Mouse (Mus musculus) thymus, adult 2 months (tissue): ENCODE measurements around the gene Mrpl10. TPM values are rescaled to one million over a fixed set of nuclear protein-coding genes. Genes with fewer than 3 reads are reported as not detected.

ENCODE experiments used
- DNase-seq: peaks from one replicate; pipeline ENCODE4 v3.0.0; 2021
- H3K27ac ChIP-seq: fragments of 200-500 bp; 2 replicates; pipeline ENCODE4 v1.5.1; 2012; ENCODE audit warnings: low read length, control low read depth; ENCODE audit not compliant: control insufficient read depth, insufficient read depth
- H3K27me3 ChIP-seq: fragments of 200-500 bp; 2 replicates; pipeline ENCODE4 v1.6.1; 2012; ENCODE audit warnings: mild to moderate bottlenecking, low read length, moderate library complexity, mixed read lengths; ENCODE audit not compliant: control insufficient read depth, insufficient read depth
- H3K36me3 ChIP-seq: fragments of 200-500 bp; 2 replicates; pipeline ENCODE4 v1.6.1; 2012; ENCODE audit warnings: mild to moderate bottlenecking, low read length, moderate library complexity; ENCODE audit not compliant: control insufficient read depth, insufficient read depth
- H3K4me1 ChIP-seq: fragments of 200-500 bp; replicated peaks from 2 replicates; pipeline ENCODE4 v1.6.1; 2012; ENCODE audit warnings: low read length; ENCODE audit not compliant: control insufficient read depth, insufficient read depth
- H3K4me3 ChIP-seq: fragments of 200-500 bp; 2 replicates; pipeline ENCODE4 v1.5.1; 2012; ENCODE audit warnings: mild to moderate bottlenecking, low read length, control low read depth, moderate library complexity; ENCODE audit not compliant: control insufficient read depth, insufficient read depth
- CTCF ChIP-seq: fragments of 200-500 bp; IDR thresholded peaks from 2 replicates; pipeline ENCODE4 v1.5.1; 2012; ENCODE audit warnings: mild to moderate bottlenecking, control low read depth, low read length, moderate library complexity, borderline replicate concordance; ENCODE audit not compliant: control insufficient read depth, poor library complexity, insufficient read depth; ENCODE audit errors: extremely low read depth
- POLR2A ChIP-seq: fragments of 200-500 bp; IDR thresholded peaks from 2 replicates; pipeline ENCODE4 v1.6.1; 2012; ENCODE audit warnings: mild to moderate bottlenecking, low read length, control low read depth, moderate library complexity; ENCODE audit not compliant: control insufficient read depth, poor library complexity, insufficient read depth; ENCODE audit errors: extremely low read depth
- WGBS: fragments of 180-500 bp; shearing (Covaris S2); methylation state at CpG from one replicate; pipeline ENCODE4 v1.1.7; 2018; 5-methylcytosine and 5-hydroxymethylcytosine counted together
- polyA plus RNA-seq: library from polyadenylated mRNA; depleted of rRNA; stranded (reverse); fragments of >200 nt; gene quantifications from 2 replicates; pipeline ENCODE4 v1.2.3, GENCODE M21; 2012; rRNA removed

Gene Mrpl10
- polyA plus RNA-seq, 1 experiment = 90.1 TPM

- Histone ChIP-seq H3K27me3 (peaks cover 3% of the 10 kb centered on the region; the same call in 1 of the 2 replicates), H3K4me3 (no peak overlapping the region), H3K27ac (no peak overlapping the region), H3K4me1 (no peaks in the 10 kb centered on the region), H3K36me3 (no peaks in the 10 kb centered on the region)
- WGBS = 35% methylated on average over 11 of the region's 11 CpGs
- peak; percentile 20 for DNase-seq
- TF ChIP-seq POLR2A = no peak
- TF ChIP-seq CTCF = no peak
These were observed 41.6 kb downstream of the Mrpl10 start for GRCm38 (mm10) chr11:97082977-97083376.

GRCm38 (mm10) chr11:97083401-97084140 is 42.2 kb downstream of the Mrpl10 start:
- no peak for DNase-seq
- H3K27me3 ChIP-seq = peaks cover 3% of the 10 kb centered on the region; the same call in 1 of the 2 replicates
- no peak overlapping the region for H3K27ac ChIP-seq
- WGBS = 31% methylated on average over 22 of the region's 22 CpGs
- no peaks in the 10 kb centered on the region for H3K4me1 ChIP-seq
- no peak overlapping the region for H3K4me3 ChIP-seq
- TF ChIP-seq POLR2A (no peak), CTCF (no peak)
- H3K36me3 ChIP-seq = no peaks in the 10 kb centered on the region

GRCm38 (mm10) chr11:97084821-97085505 is 43.6 kb downstream of the Mrpl10 start:
- no peaks in the 10 kb centered on the region for H3K36me3 ChIP-seq
- WGBS = 93% methylated on average over 15 of the region's 15 CpGs
- no peaks in the 10 kb centered on the region for H3K4me1 ChIP-seq
- TF ChIP-seq CTCF = no peak
- no peak for TF ChIP-seq POLR2A
- no peak overlapping the region for H3K4me3 ChIP-seq
- no peak overlapping the region for H3K27ac ChIP-seq
- DNase-seq = no peak
- H3K27me3 ChIP-seq = peaks cover 3% of the 10 kb centered on the region; the same call in 1 of the 2 replicates

GRCm38 (mm10) chr11:97086365-97086764 is 45.0 kb downstream of the Mrpl10 start:
- 81% methylated on average over 6 of the region's 6 CpGs for WGBS
- H3K4me3 ChIP-seq = no peak overlapping the region
- no peak for TF ChIP-seq CTCF
- no peak for TF ChIP-seq POLR2A
- no peaks in the 10 kb centered on the region for H3K36me3 ChIP-seq
- no peak for DNase-seq
- H3K27me3 ChIP-seq = peaks cover 3% of the 10 kb centered on the region; the same call in 1 of the 2 replicates
- H3K27ac ChIP-seq = no peak overlapping the region
- no peaks in the 10 kb centered on the region for H3K4me1 ChIP-seq

GRCm38 (mm10) chr11:97094600-97094999 is 53.2 kb downstream of the Mrpl10 start:
- Histone ChIP-seq H3K27ac (no peak overlapping the region), H3K27me3 (no peaks in the 10 kb centered on the region; the same call in 1 of the 2 replicates), H3K4me1 (no peaks in the 10 kb centered on the region), H3K4me3 (no peak overlapping the region), H3K36me3 (no peaks in the 10 kb centered on the region)
- WGBS = 73% methylated on average over 2 of the region's 2 CpGs
- no peak for TF ChIP-seq POLR2A
- no peak for TF ChIP-seq CTCF
- DNase-seq = no peak

- no peak for TF ChIP-seq POLR2A
- no peak for TF ChIP-seq CTCF
- Histone ChIP-seq H3K27ac (no peak overlapping the region), H3K4me1 (peaks cover 4% of the 10 kb centered on the region; the same call in 1 of the 2 replicates), H3K27me3 (no peaks in the 10 kb centered on the region; the same call in 1 of the 2 replicates), H3K36me3 (no peaks in the 10 kb centered on the region), H3K4me3 (no peak overlapping the region)
- WGBS = 25% methylated on average over 18 of the region's 18 CpGs
- DNase-seq = no peak
These were observed 57.4 kb downstream of the Mrpl10 start for GRCm38 (mm10) chr11:97098791-97099190.

Other genes with a start within 250 kb of the Mrpl10 start
- 136 and 170 TPM in 2 replicates for gene Nfe2l1, start 211.6 kb upstream of the Mrpl10 start, polyA plus RNA-seq
- gene Copz2, start 191.7 kb upstream of the Mrpl10 start, polyA plus RNA-seq = 24.5 and 25.3 TPM in 2 replicates
- gene Cdk5rap3, start 125.1 kb upstream of the Mrpl10 start, polyA plus RNA-seq = 94.2 and 95.5 TPM in 2 replicates
- gene Prr15l, start 113.5 kb upstream of the Mrpl10 start, polyA plus RNA-seq = 0.98 and 1.3 TPM in 2 replicates
- 22.5 and 25.7 TPM in 2 replicates for gene Pnpo, start 97.6 kb upstream of the Mrpl10 start, polyA plus RNA-seq
- 46.6 and 63.0 TPM in 2 replicates for gene Sp2, start 58.6 kb upstream of the Mrpl10 start, polyA plus RNA-seq
- 5.6 TPM in 2 replicates for gene Sp6, start 28.2 kb upstream of the Mrpl10 start, polyA plus RNA-seq
- 18.6 and 20.5 TPM in 2 replicates for gene Scrn2, start 11.6 kb upstream of the Mrpl10 start, polyA plus RNA-seq
- 0.46 and 0.58 TPM in 2 replicates for gene Lrrc46, start 153 bp upstream of the Mrpl10 start, polyA plus RNA-seq
- 36.7 and 37.7 TPM in 2 replicates for gene Osbpl7, start 9.1 kb downstream of the Mrpl10 start, polyA plus RNA-seq
- 4.0 TPM in 2 replicates for gene Tbx21, start 73.8 kb downstream of the Mrpl10 start, polyA plus RNA-seq
- 7.3 and 8.8 TPM in 2 replicates for gene Tbkbp1, start 109.9 kb downstream of the Mrpl10 start, polyA plus RNA-seq
- 60.8 and 64.1 TPM in 2 replicates for gene Kpnb1, start 146.3 kb downstream of the Mrpl10 start, polyA plus RNA-seq
- 36.9 and 42.9 TPM in 2 replicates for gene Npepps, start 239.1 kb downstream of the Mrpl10 start, polyA plus RNA-seq